Mouse (Mus musculus) neural tube, embryonic 11.5 days (tissue): ENCODE measurements around the gene Col4a6. TPM values are rescaled to one million over a fixed set of nuclear protein-coding genes. Genes with fewer than 3 reads are reported as not detected.

ENCODE experiments used
- ATAC-seq: fragments of 200-750 bp; cut with Nextera tagmentation; 2 replicates; pipeline ENCODE4 v1.8.0; 2017; ENCODE audit warnings: moderate number of reproducible peaks, mild to moderate bottlenecking, moderate TSS enrichment, moderate library complexity; ENCODE audit not compliant: insufficient read depth, low FRiP score, low TSS enrichment
- DNase-seq: peaks from one replicate; pipeline ENCODE4 v3.0.0-alpha.2; 2015; ENCODE audit warnings: low spot score
- H3K27ac ChIP-seq: fragments of 300-500 bp; sonication (generic); 2 replicates; pipeline ENCODE4 v1.5.1; 2014; ENCODE audit warnings: low read depth, mild to moderate bottlenecking, low read length
- H3K27me3 ChIP-seq: fragments of 300-500 bp; sonication (generic); 2 replicates; pipeline ENCODE4 v1.6.1; 2014; ENCODE audit warnings: mild to moderate bottlenecking, low read length, mixed read lengths; ENCODE audit not compliant: control insufficient read depth, insufficient read depth
- H3K36me3 ChIP-seq: fragments of 300-500 bp; sonication (generic); 2 replicates; pipeline ENCODE4 v1.6.1; 2014; ENCODE audit warnings: mild to moderate bottlenecking, low read length, moderate library complexity, mixed read lengths; ENCODE audit not compliant: control insufficient read depth, insufficient read depth
- H3K4me1 ChIP-seq: fragments of 300-500 bp; sonication (generic); 2 replicates; pipeline ENCODE4 v1.6.1; 2014; ENCODE audit warnings: low read length, mixed read lengths; ENCODE audit not compliant: control insufficient read depth, insufficient read depth
- H3K4me2 ChIP-seq: fragments of 300-500 bp; sonication (generic); 2 replicates; pipeline ENCODE4 v1.6.1; 2014; ENCODE audit warnings: low read depth, mild to moderate bottlenecking, moderate library complexity
- H3K4me3 ChIP-seq: fragments of 300-500 bp; sonication (generic); 2 replicates; pipeline ENCODE4 v1.5.1; 2014; ENCODE audit warnings: low read depth, low read length
- H3K9ac ChIP-seq: fragments of 300-500 bp; sonication (generic); 2 replicates; pipeline ENCODE4 v1.6.1; 2014; ENCODE audit warnings: mild to moderate bottlenecking, low read length
- H3K9me3 ChIP-seq: fragments of 300-500 bp; sonication (generic); 2 replicates; pipeline ENCODE4 v1.6.1; 2016; ENCODE audit warnings: low read length; ENCODE audit not compliant: control insufficient read depth
- WGBS: fragments of 180-500 bp; shearing (Covaris S2); extraction: QIAGEN DNeasy Blood & Tissue Kit; methylation state at CpG from one replicate; pipeline ENCODE4 v1.1.7; 2014; 5-methylcytosine and 5-hydroxymethylcytosine counted together
- polyA plus RNA-seq: library from polyadenylated mRNA; unstranded; fragments of >200 nt; fragmentation: Nextera tagmentation; extraction: Ambion mirVana; gene quantifications from 2 replicates; pipeline ENCODE4 v1.2.1, GENCODE M21; 2014

Col4a6 gene
- polyA plus RNA-seq, 1 experiment from 2014 or later: 1.9 TPM

DNA sequence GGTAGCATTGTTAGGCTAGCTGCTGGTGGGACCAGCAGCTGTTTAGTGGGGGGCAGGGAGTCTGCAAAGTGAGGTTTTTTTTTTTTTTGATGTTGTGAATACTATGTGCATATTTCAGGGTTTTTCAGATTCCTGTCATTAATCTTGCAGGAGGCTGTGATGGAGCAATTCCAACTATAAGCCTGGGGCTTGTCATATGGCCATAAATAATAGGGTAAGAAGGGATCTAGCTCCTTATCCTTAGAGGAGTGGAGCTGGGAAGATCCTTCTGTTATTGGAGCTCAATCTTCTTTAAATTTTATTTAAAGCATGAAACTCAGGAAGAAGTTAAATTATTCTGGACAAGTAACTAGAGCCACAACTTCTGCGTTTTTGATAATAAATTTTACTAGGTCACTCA is 157.7 kb downstream of the Col4a6 start:
- Histone ChIP-seq H3K9ac (no peak overlapping the region), H3K27ac (no peak overlapping the region), H3K4me1 (no peaks in the 10 kb centered on the region), H3K36me3 (no peaks in the 10 kb centered on the region), H3K4me2 (no peak overlapping the region), H3K27me3 (no peaks in the 10 kb centered on the region), H3K4me3 (no peak overlapping the region), H3K9me3 (no peaks in the 10 kb centered on the region)
- no peak for ATAC-seq
- 72% methylated on average over 1 of the region's 1 CpGs for WGBS
- no peak for DNase-seq

DNA sequence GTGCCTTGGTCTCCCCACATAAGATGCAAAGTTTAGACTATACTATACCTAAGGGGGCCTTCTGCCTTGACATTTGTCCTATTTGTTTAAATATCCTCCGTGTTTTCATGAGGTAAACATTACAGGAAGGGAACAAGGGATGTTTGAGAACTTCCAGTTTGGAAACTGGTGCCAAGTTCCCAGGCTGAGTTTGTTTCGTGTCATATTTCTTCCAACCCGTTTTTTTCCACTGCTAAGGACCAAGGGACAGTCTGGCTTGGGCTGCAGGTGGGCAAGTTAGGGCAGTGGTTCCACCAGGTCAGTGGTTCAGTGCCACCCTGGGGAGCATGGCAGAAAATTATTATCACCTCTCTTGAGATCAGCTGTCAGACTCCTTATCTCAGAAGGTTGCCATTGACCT is 158.1 kb downstream of the Col4a6 start:
- DNase-seq (no peak), ATAC-seq (no peak)
- Histone ChIP-seq H3K4me3 (no peak overlapping the region), H3K27me3 (no peaks in the 10 kb centered on the region), H3K9me3 (no peaks in the 10 kb centered on the region), H3K4me2 (no peak overlapping the region), H3K9ac (no peak overlapping the region), H3K36me3 (no peaks in the 10 kb centered on the region), H3K27ac (no peak overlapping the region), H3K4me1 (no peaks in the 10 kb centered on the region)
- WGBS: 57% methylated on average over 3 of the region's 3 CpGs

DNA sequence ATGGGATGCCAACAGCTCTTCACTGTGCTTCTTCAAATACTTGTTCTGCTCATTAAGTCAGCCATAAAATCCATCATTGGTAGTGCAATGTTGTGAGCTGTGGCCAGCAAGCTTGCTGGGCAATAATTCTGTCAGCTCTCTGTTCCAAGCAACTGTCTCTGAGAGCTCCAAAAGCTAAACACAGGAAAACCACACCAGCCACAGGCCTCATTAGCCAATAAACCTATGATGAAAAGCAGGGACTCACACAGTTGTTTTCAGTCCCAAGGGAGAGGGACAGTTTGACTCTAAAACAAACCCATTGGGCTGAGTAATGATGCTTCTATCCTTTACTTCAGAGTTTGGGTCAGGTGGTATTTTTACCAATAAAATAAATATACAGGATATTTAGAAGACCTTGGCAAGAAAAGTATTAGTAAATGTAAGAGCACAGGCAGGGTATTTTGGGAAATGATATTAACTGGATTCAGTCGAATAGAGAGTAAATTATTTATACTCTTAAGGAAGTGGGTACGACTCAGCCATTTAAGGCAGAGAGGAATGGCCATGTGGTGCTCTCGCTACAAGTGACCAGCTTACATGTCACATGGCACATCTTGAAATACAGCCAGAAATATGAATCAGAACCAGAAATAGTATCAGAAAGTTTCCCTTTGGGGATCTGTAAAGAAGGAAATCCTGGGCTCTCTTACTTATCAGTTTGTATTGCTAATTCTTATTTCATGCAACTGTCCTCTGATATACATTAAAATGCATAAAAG is 181.0 kb downstream of the Col4a6 start:
- H3K4me1 ChIP-seq: no peaks in the 10 kb centered on the region
- no peaks in the 10 kb centered on the region for H3K9me3 ChIP-seq
- H3K36me3 ChIP-seq: no peaks in the 10 kb centered on the region
- H3K4me3 ChIP-seq: no peak overlapping the region
- no peak overlapping the region for H3K9ac ChIP-seq
- H3K27ac ChIP-seq: no peak overlapping the region
- no peaks in the 10 kb centered on the region for H3K27me3 ChIP-seq
- no peak overlapping the region for H3K4me2 ChIP-seq
- ATAC-seq (no peak), DNase-seq (no peak)
- WGBS: 89% methylated on average over 3 of the region's 3 CpGs

DNA sequence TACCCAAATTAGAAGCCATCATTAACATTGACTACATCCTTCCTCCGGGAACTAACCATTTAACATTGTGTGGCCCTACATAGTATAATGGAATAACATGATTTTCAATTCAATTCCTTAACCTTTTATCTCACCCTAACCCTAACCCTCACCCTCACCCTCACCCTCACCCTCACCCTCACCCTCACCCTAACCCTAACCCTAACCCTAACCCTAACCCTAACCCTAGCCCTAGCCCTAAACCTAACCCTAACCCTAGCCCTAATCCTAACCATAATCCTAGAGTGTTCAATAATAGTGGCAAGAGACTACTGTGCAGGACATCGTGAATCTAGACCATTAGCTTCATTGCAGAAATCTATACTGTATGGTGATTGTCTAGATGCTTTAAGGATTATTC is 197.5 kb downstream of the Col4a6 start:
- Histone ChIP-seq H3K36me3 (no peaks in the 10 kb centered on the region), H3K4me1 (no peaks in the 10 kb centered on the region), H3K27ac (no peak overlapping the region), H3K9ac (no peak overlapping the region), H3K9me3 (no peaks in the 10 kb centered on the region), H3K27me3 (no peaks in the 10 kb centered on the region), H3K4me2 (no peak overlapping the region), H3K4me3 (no peak overlapping the region)
- no peak for DNase-seq
- ATAC-seq: no peak
- 97% methylated on average over 2 of the region's 2 CpGs for WGBS

DNA sequence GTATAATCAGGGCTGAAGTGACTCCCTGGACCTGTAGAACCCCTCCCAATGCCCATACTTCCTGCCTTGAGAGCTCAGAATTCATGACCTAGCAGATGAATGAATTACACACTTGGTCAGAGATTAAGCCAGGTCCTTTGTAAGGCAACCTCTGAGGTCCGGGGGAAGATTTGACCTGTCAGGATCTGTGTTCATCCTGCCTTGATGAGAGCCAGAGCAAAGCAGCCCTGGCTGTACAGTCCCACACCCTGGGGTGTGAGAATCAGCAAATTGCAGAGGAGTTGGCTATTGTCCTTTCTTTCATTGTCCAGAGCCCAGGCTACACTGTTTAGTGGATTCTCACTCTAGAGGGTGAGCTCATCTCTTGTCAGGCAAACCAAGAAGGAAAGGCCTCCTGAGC is 207.9 kb downstream of the Col4a6 start:
- Histone ChIP-seq H3K4me3 (no peak overlapping the region), H3K9me3 (no peaks in the 10 kb centered on the region), H3K4me2 (no peak overlapping the region), H3K27me3 (peaks cover 9% of the 10 kb centered on the region; the same call in 1 of the 2 replicates), H3K36me3 (no peaks in the 10 kb centered on the region), H3K4me1 (no peaks in the 10 kb centered on the region), H3K9ac (no peak overlapping the region), H3K27ac (no peak overlapping the region)
- ATAC-seq (no peak), DNase-seq (no peak)
- 32% methylated on average over 1 of the region's 1 CpGs for WGBS

DNA sequence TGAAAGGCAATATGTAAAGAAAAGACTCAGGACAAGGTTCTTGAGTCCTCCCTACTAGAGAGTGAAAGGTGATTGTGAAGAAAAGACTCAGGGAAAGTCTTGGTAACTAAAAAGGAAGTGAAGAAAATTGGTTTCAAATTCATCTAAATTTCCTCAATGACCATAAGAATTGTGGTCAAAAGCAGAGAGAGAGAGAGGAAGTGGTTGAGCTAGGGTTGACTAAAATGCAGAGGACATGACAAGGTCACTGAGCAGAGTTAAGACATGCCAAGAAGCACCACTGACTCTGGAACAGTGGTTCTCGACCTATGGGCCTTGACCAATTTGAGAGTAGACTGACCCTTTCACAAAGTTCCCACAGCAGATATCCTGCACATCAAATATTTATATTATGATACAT is 224.2 kb downstream of the Col4a6 start:
- no peak for DNase-seq
- no peak for ATAC-seq

GRCm38 (mm10) chrX:141236564-141237333 is 237.1 kb downstream of the Col4a6 start:
- 63% methylated on average over 2 of the region's 2 CpGs for WGBS

More for the DNA sequence above, 224.2 kb downstream of the Col4a6 start:
- H3K27me3 ChIP-seq: 0 out of 2 replicates have a peak, but pooled peaks cover 2% of the 10 kb centered on the region
- H3K4me1 ChIP-seq: no peaks in the 10 kb centered on the region
- H3K4me2 ChIP-seq: no peak overlapping the region
- H3K4me3 ChIP-seq: no peak overlapping the region
- H3K9ac ChIP-seq: no peak overlapping the region
- H3K36me3 ChIP-seq: no peaks in the 10 kb centered on the region
- no peak overlapping the region for H3K27ac ChIP-seq
- H3K9me3 ChIP-seq: no peaks in the 10 kb centered on the region
- 65% methylated on average over 1 of the region's 1 CpGs for WGBS

GRCm38 (mm10) chrX:141228169-141228568 is 245.7 kb downstream of the Col4a6 start:
- Histone ChIP-seq H3K27me3 (peaks cover 3% of the 10 kb centered on the region; the same call in 1 of the 2 replicates), H3K4me2 (no peak overlapping the region), H3K36me3 (no peaks in the 10 kb centered on the region), H3K9ac (no peak overlapping the region), H3K4me1 (no peaks in the 10 kb centered on the region), H3K27ac (no peak overlapping the region), H3K9me3 (no peaks in the 10 kb centered on the region), H3K4me3 (no peak overlapping the region)
- WGBS: 93% methylated on average over 2 of the region's 2 CpGs
- ATAC-seq (no peak), DNase-seq (no peak)

More at GRCm38 (mm10) chrX:141236564-141237333, 237.1 kb downstream of the Col4a6 start:
- Histone ChIP-seq H3K9me3 (no peaks in the 10 kb centered on the region), H3K4me2 (no peak overlapping the region), H3K9ac (no peak overlapping the region), H3K4me1 (no peaks in the 10 kb centered on the region), H3K27ac (no peak overlapping the region), H3K27me3 (peaks cover 3% of the 10 kb centered on the region; the same call in 1 of the 2 replicates), H3K36me3 (no peaks in the 10 kb centered on the region), H3K4me3 (no peak overlapping the region)
- ATAC-seq (no peak), DNase-seq (peak; percentile 11)
